Mouse (Mus musculus): ENCODE measurements around the gene Crtc3. TPM values are rescaled to one million over a fixed set of nuclear protein-coding genes. Genes with fewer than 3 reads are reported as not detected.

Gene Crtc3
- polyA plus RNA-seq, 1 experiment = 6.4 TPM

GRCm38 (mm10) chr7:80719038-80719437 is 30.4 kb upstream of the Crtc3 start:
- no peaks in the 10 kb centered on the region for H3K79me3 ChIP-seq (ENCODE audit: low read depth)
- no peaks in the 10 kb centered on the region for H3K27me3 ChIP-seq (ENCODE audit: control insufficient read depth, insufficient read depth, insufficient read length)
- no peaks in the 10 kb centered on the region for H3K79me2 ChIP-seq (ENCODE audit: control insufficient read depth, insufficient read depth)
- H3ac ChIP-seq (ENCODE audit: control insufficient read depth, insufficient read length, low read depth) = no peak overlapping the region
- TF ChIP-seq MYOG (IDR thresholded peaks at IDR 0.05; ENCODE audit: control insufficient read depth, extremely low read depth, insufficient read length) (no peak), CTCF (IDR thresholded peaks at IDR 0.05; ENCODE audit: control insufficient read depth, insufficient read depth, insufficient read length) (no peak), CEBPB (IDR thresholded peaks at IDR 0.05; ENCODE audit: low read depth) (no peak), MAX (IDR thresholded peaks at IDR 0.05) (no peak), FOSL1 (IDR thresholded peaks at IDR 0.05; ENCODE audit: insufficient read depth, low read length, poor library complexity, severe bottlenecking) (no peak)
- peaks cover 89% of the 10 kb centered on the region for H3K36me3 ChIP-seq (ENCODE audit: control insufficient read depth, insufficient read depth)
- no peak overlapping the region for H3K4me3 ChIP-seq (ENCODE audit: insufficient read depth, poor library complexity, severe bottlenecking)

GRCm38 (mm10) chr7:80718471-80718870 is 29.8 kb upstream of the Crtc3 start:
- peaks cover 89% of the 10 kb centered on the region for H3K36me3 ChIP-seq (ENCODE audit: control insufficient read depth, insufficient read depth)
- no peaks in the 10 kb centered on the region for H3K79me3 ChIP-seq (ENCODE audit: low read depth)
- no peaks in the 10 kb centered on the region for H3K27me3 ChIP-seq (ENCODE audit: control insufficient read depth, insufficient read depth, insufficient read length)
- H3K4me3 ChIP-seq (ENCODE audit: insufficient read depth, poor library complexity, severe bottlenecking) = no peak overlapping the region
- H3ac ChIP-seq (ENCODE audit: control insufficient read depth, insufficient read length, low read depth) = no peak overlapping the region
- no peaks in the 10 kb centered on the region for H3K79me2 ChIP-seq (ENCODE audit: control insufficient read depth, insufficient read depth)
- TF ChIP-seq CEBPB (IDR thresholded peaks at IDR 0.05; ENCODE audit: low read depth) (no peak), MYOG (IDR thresholded peaks at IDR 0.05; ENCODE audit: control insufficient read depth, extremely low read depth, insufficient read length) (no peak), FOSL1 (IDR thresholded peaks at IDR 0.05; ENCODE audit: insufficient read depth, low read length, poor library complexity, severe bottlenecking) (no peak), MYOD1 (IDR thresholded peaks at IDR 0.05; ENCODE audit: control insufficient read depth, insufficient read length, low read depth) (no peak), MAX (IDR thresholded peaks at IDR 0.05) (no peak), USF1 (IDR thresholded peaks at IDR 0.05; ENCODE audit: low read depth) (no peak)

GRCm38 (mm10) chr7:80716758-80717157 is 28.1 kb upstream of the Crtc3 start:
- Histone ChIP-seq H3K4me3 (ENCODE audit: insufficient read depth, poor library complexity, severe bottlenecking) (no peak overlapping the region), H3K79me3 (ENCODE audit: low read depth) (no peaks in the 10 kb centered on the region), H3ac (ENCODE audit: control insufficient read depth, insufficient read length, low read depth) (no peak overlapping the region), H3K79me2 (ENCODE audit: control insufficient read depth, insufficient read depth) (no peaks in the 10 kb centered on the region), H3K27me3 (ENCODE audit: control insufficient read depth, insufficient read depth, insufficient read length) (no peaks in the 10 kb centered on the region), H3K36me3 (ENCODE audit: control insufficient read depth, insufficient read depth) (peaks cover 89% of the 10 kb centered on the region)
- TF ChIP-seq MAX (IDR thresholded peaks at IDR 0.05) = no peak
- no peak for TF ChIP-seq MYOG (IDR thresholded peaks at IDR 0.05; ENCODE audit: control insufficient read depth, extremely low read depth, insufficient read length)
- no peak for TF ChIP-seq MYOD1 (IDR thresholded peaks at IDR 0.05; ENCODE audit: control insufficient read depth, insufficient read length, low read depth)
- no peak for TF ChIP-seq FOSL1 (IDR thresholded peaks at IDR 0.05; ENCODE audit: insufficient read depth, low read length, poor library complexity, severe bottlenecking)

GRCm38 (mm10) chr7:80715306-80715705 is 26.6 kb upstream of the Crtc3 start:
- peaks cover 81% of the 10 kb centered on the region for H3K36me3 ChIP-seq (ENCODE audit: control insufficient read depth, insufficient read depth)
- TF ChIP-seq FOSL1 (IDR thresholded peaks at IDR 0.05; ENCODE audit: insufficient read depth, low read length, poor library complexity, severe bottlenecking) (peak; percentile 65), MAX (IDR thresholded peaks at IDR 0.05) (peak; percentile 17), CTCF (IDR thresholded peaks at IDR 0.05; ENCODE audit: control insufficient read depth, insufficient read depth, insufficient read length) (no peak), CEBPB (IDR thresholded peaks at IDR 0.05; ENCODE audit: low read depth) (peak; percentile 34), MYOG (IDR thresholded peaks at IDR 0.05; ENCODE audit: control insufficient read depth, extremely low read depth, insufficient read length) (no peak), MYOD1 (IDR thresholded peaks at IDR 0.05; ENCODE audit: control insufficient read depth, insufficient read length, low read depth) (no peak)
- no peak overlapping the region for H3ac ChIP-seq (ENCODE audit: control insufficient read depth, insufficient read length, low read depth)

GRCm38 (mm10) chr7:80711496-80711895 is 22.8 kb upstream of the Crtc3 start:
- H3ac ChIP-seq (ENCODE audit: control insufficient read depth, insufficient read length, low read depth) = no peak overlapping the region
- H3K36me3 ChIP-seq (ENCODE audit: control insufficient read depth, insufficient read depth) = peaks cover 45% of the 10 kb centered on the region
- H3K79me2 ChIP-seq (ENCODE audit: control insufficient read depth, insufficient read depth) = no peaks in the 10 kb centered on the region
- no peaks in the 10 kb centered on the region for H3K27me3 ChIP-seq (ENCODE audit: control insufficient read depth, insufficient read depth, insufficient read length)
- no peak overlapping the region for H3K4me3 ChIP-seq (ENCODE audit: insufficient read depth, poor library complexity, severe bottlenecking)
- TF ChIP-seq USF1 (IDR thresholded peaks at IDR 0.05; ENCODE audit: low read depth) = no peak
- TF ChIP-seq CTCF (IDR thresholded peaks at IDR 0.05; ENCODE audit: control insufficient read depth, insufficient read depth, insufficient read length) = no peak
- TF ChIP-seq CEBPB (IDR thresholded peaks at IDR 0.05; ENCODE audit: low read depth) = no peak
- no peak for TF ChIP-seq FOSL1 (IDR thresholded peaks at IDR 0.05; ENCODE audit: insufficient read depth, low read length, poor library complexity, severe bottlenecking)
- no peak for TF ChIP-seq MYOD1 (IDR thresholded peaks at IDR 0.05; ENCODE audit: control insufficient read depth, insufficient read length, low read depth)
- no peak for TF ChIP-seq MAX (IDR thresholded peaks at IDR 0.05)
- TF ChIP-seq MYOG (IDR thresholded peaks at IDR 0.05; ENCODE audit: control insufficient read depth, extremely low read depth, insufficient read length) = no peak
- no peaks in the 10 kb centered on the region for H3K79me3 ChIP-seq (ENCODE audit: low read depth)

More at GRCm38 (mm10) chr7:80715306-80715705, 26.6 kb upstream of the Crtc3 start:
- H3K4me3 ChIP-seq (ENCODE audit: insufficient read depth, poor library complexity, severe bottlenecking) = no peak overlapping the region
- H3K79me3 ChIP-seq (ENCODE audit: low read depth) = no peaks in the 10 kb centered on the region
- H3K79me2 ChIP-seq (ENCODE audit: control insufficient read depth, insufficient read depth) = no peaks in the 10 kb centered on the region
- no peaks in the 10 kb centered on the region for H3K27me3 ChIP-seq (ENCODE audit: control insufficient read depth, insufficient read depth, insufficient read length)

GRCm38 (mm10) chr7:80710333-80710732 is 21.7 kb upstream of the Crtc3 start:
- Histone ChIP-seq H3K4me3 (ENCODE audit: insufficient read depth, poor library complexity, severe bottlenecking) (no peak overlapping the region), H3K27me3 (ENCODE audit: control insufficient read depth, insufficient read depth, insufficient read length) (no peaks in the 10 kb centered on the region), H3K79me2 (ENCODE audit: control insufficient read depth, insufficient read depth) (no peaks in the 10 kb centered on the region), H3ac (ENCODE audit: control insufficient read depth, insufficient read length, low read depth) (no peak overlapping the region), H3K36me3 (ENCODE audit: control insufficient read depth, insufficient read depth) (peaks cover 37% of the 10 kb centered on the region), H3K79me3 (ENCODE audit: low read depth) (no peaks in the 10 kb centered on the region)
- TF ChIP-seq MYOD1 (IDR thresholded peaks at IDR 0.05; ENCODE audit: control insufficient read depth, insufficient read length, low read depth) = no peak
- TF ChIP-seq CEBPB (IDR thresholded peaks at IDR 0.05; ENCODE audit: low read depth) = no peak
- no peak for TF ChIP-seq USF1 (IDR thresholded peaks at IDR 0.05; ENCODE audit: low read depth)
- TF ChIP-seq MAX (IDR thresholded peaks at IDR 0.05) = no peak
- no peak for TF ChIP-seq FOSL1 (IDR thresholded peaks at IDR 0.05; ENCODE audit: insufficient read depth, low read length, poor library complexity, severe bottlenecking)
- no peak for TF ChIP-seq CTCF (IDR thresholded peaks at IDR 0.05; ENCODE audit: control insufficient read depth, insufficient read depth, insufficient read length)
